Mouse (Mus musculus) liver, embryonic 14.5 days (tissue): ENCODE measurements around the gene Rab35.

Source experiments
- CTCF ChIP-seq: IDR thresholded peaks from 2 replicates; pipeline ENCODE4 v1.5.1; 2016; ENCODE audit warnings: antibody characterized with exemption, low read depth, control low read depth
- EP300 ChIP-seq: IDR thresholded peaks from 2 replicates; pipeline ENCODE4 v1.6.1; 2016; ENCODE audit warnings: antibody characterized with exemption, low read depth

DNA sequence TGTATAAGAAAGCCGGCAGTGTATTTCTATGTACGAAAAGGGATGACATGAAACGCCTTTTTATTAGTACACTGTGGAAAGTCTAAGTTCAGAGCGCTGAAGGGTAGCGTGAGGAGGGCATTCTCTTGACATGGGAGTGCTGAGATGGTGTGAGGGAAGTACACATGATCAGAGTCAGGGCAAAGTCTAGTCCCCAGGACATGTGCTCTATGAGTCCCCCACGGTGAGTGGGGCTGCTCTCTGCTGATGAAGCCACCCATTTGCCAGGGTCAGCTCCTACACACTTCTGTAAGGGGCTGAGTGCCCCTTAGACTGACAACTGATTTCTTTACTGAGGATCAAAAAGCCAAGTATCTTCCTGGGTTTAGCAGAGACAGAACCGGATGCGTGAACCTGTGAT, 35.5 kb downstream of the Rab35 start:
- TF ChIP-seq CTCF (no peak), EP300 (no peak)
